Mouse (Mus musculus) hindbrain, embryonic 12.5 days (tissue): ENCODE results near the gene Nol10. TPM values are rescaled to one million over a fixed set of nuclear protein-coding genes. Genes with fewer than 3 reads are reported as not detected.

Experiments
- ATAC-seq: fragments of 200-750 bp; cut with Nextera tagmentation; 2 replicates; pipeline ENCODE4 v1.8.0; 2017; ENCODE audit warnings: moderate TSS enrichment; ENCODE audit not compliant: low FRiP score
- H3K27ac ChIP-seq: fragments of 300-500 bp; sonication (generic); 2 replicates; pipeline ENCODE4 v1.5.1; 2016; ENCODE audit warnings: mild to moderate bottlenecking
- H3K27me3 ChIP-seq: fragments of 300-500 bp; sonication (generic); 2 replicates; pipeline ENCODE4 v1.6.1; 2016; ENCODE audit warnings: mild to moderate bottlenecking
- H3K36me3 ChIP-seq: fragments of 300-500 bp; sonication (generic); 2 replicates; pipeline ENCODE4 v1.6.1; 2016; ENCODE audit warnings: mild to moderate bottlenecking
- H3K4me1 ChIP-seq: fragments of 300-500 bp; sonication (generic); 2 replicates; pipeline ENCODE4 v1.6.1; 2016
- H3K4me2 ChIP-seq: fragments of 300-500 bp; sonication (generic); replicated peaks from 2 replicates; pipeline ENCODE4 v1.6.1; 2016; ENCODE audit warnings: mild to moderate bottlenecking
- H3K4me3 ChIP-seq: fragments of 300-500 bp; sonication (generic); 2 replicates; pipeline ENCODE4 v1.5.1; 2016; ENCODE audit warnings: mild to moderate bottlenecking
- H3K9ac ChIP-seq: fragments of 300-500 bp; sonication (generic); 2 replicates; pipeline ENCODE4 v1.6.1; 2016; ENCODE audit warnings: mild to moderate bottlenecking, moderate library complexity
- H3K9me3 ChIP-seq: fragments of 300-500 bp; sonication (generic); replicated peaks from 2 replicates; pipeline ENCODE4 v1.6.1; 2016; ENCODE audit warnings: mild to moderate bottlenecking
- WGBS: fragments of 180-500 bp; shearing (Covaris S2); methylation state at CpG from one replicate; pipeline ENCODE4 v1.1.7; 2016; 5-methylcytosine and 5-hydroxymethylcytosine counted together
- polyA plus RNA-seq: library from polyadenylated mRNA; unstranded; fragments of >200 nt; fragmentation: Nextera tagmentation; extraction: Ambion mirVana; gene quantifications from 2 replicates; pipeline ENCODE4 v1.2.1, GENCODE M21; 2016

Gene Nol10
- polyA plus RNA-seq, 1 experiment from 2014 or later: 28.1 TPM

GRCm38 (mm10) chr12:17425254-17426169 is 77.3 kb downstream of the Nol10 start:
- Histone ChIP-seq H3K4me2 (no peak overlapping the region), H3K36me3 (peaks cover 52% of the 10 kb centered on the region), H3K9ac (no peak overlapping the region), H3K27me3 (no peaks in the 10 kb centered on the region), H3K4me1 (no peaks in the 10 kb centered on the region), H3K4me3 (no peak overlapping the region), H3K27ac (no peak overlapping the region), H3K9me3 (no peaks in the 10 kb centered on the region)
- 83% methylated on average over 11 of the region's 11 CpGs for WGBS
- ATAC-seq: no peak

- no peaks in the 10 kb centered on the region for H3K4me1 ChIP-seq
- no peaks in the 10 kb centered on the region for H3K27me3 ChIP-seq
- 65% methylated on average over 3 of the region's 3 CpGs for WGBS
- no peak overlapping the region for H3K4me2 ChIP-seq
- H3K9me3 ChIP-seq: no peaks in the 10 kb centered on the region
- H3K9ac ChIP-seq: no peak overlapping the region
- H3K4me3 ChIP-seq: no peak overlapping the region
- no peak for ATAC-seq
- H3K36me3 ChIP-seq: peaks cover 56% of the 10 kb centered on the region
- H3K27ac ChIP-seq: no peak overlapping the region
These were observed 78.5 kb downstream of the Nol10 start for GRCm38 (mm10) chr12:17426735-17427134.

GRCm38 (mm10) chr12:17430578-17430977 is 82.3 kb downstream of the Nol10 start:
- H3K36me3 ChIP-seq: peaks cover 49% of the 10 kb centered on the region
- H3K4me3 ChIP-seq: no peak overlapping the region
- no peak overlapping the region for H3K4me2 ChIP-seq
- no peaks in the 10 kb centered on the region for H3K4me1 ChIP-seq
- WGBS: 81% methylated on average over 2 of the region's 2 CpGs
- H3K9ac ChIP-seq: no peak overlapping the region
- H3K27me3 ChIP-seq: no peaks in the 10 kb centered on the region
- H3K9me3 ChIP-seq: no peaks in the 10 kb centered on the region
- H3K27ac ChIP-seq: no peak overlapping the region
- no peak for ATAC-seq

- WGBS: 77% methylated on average over 5 of the region's 5 CpGs
- Histone ChIP-seq H3K27ac (no peak overlapping the region), H3K36me3 (peaks cover 43% of the 10 kb centered on the region), H3K9me3 (no peaks in the 10 kb centered on the region), H3K27me3 (no peaks in the 10 kb centered on the region), H3K9ac (no peak overlapping the region), H3K4me1 (no peaks in the 10 kb centered on the region), H3K4me3 (no peak overlapping the region), H3K4me2 (no peak overlapping the region)
- no peak for ATAC-seq
These were observed 82.9 kb downstream of the Nol10 start for GRCm38 (mm10) chr12:17431166-17431565.

- no peak overlapping the region for H3K4me2 ChIP-seq
- no peak overlapping the region for H3K4me3 ChIP-seq
- no peaks in the 10 kb centered on the region for H3K27me3 ChIP-seq
- H3K36me3 ChIP-seq: peaks cover 42% of the 10 kb centered on the region
- 88% methylated on average over 4 of the region's 4 CpGs for WGBS
- H3K9me3 ChIP-seq: no peaks in the 10 kb centered on the region
- no peak overlapping the region for H3K9ac ChIP-seq
- no peak overlapping the region for H3K27ac ChIP-seq
- ATAC-seq: no peak
- H3K4me1 ChIP-seq: no peaks in the 10 kb centered on the region
These were observed 83.6 kb downstream of the Nol10 start for GRCm38 (mm10) chr12:17431812-17432332.

- Histone ChIP-seq H3K9me3 (no peaks in the 10 kb centered on the region), H3K4me2 (no peak overlapping the region), H3K4me3 (no peak overlapping the region), H3K36me3 (peaks cover 34% of the 10 kb centered on the region), H3K27ac (no peak overlapping the region), H3K4me1 (no peaks in the 10 kb centered on the region), H3K9ac (no peak overlapping the region), H3K27me3 (no peaks in the 10 kb centered on the region)
- no peak for ATAC-seq
- WGBS: 99% methylated on average over 4 of the region's 4 CpGs
These were observed 85.5 kb downstream of the Nol10 start for GRCm38 (mm10) chr12:17433712-17434111.

GRCm38 (mm10) chr12:17436471-17436870 is 88.2 kb downstream of the Nol10 start:
- Histone ChIP-seq H3K4me3 (no peak overlapping the region), H3K9ac (no peak overlapping the region), H3K36me3 (peaks cover 11% of the 10 kb centered on the region), H3K27me3 (no peaks in the 10 kb centered on the region), H3K4me1 (peaks cover 1% of the 10 kb centered on the region), H3K4me2 (no peak overlapping the region), H3K27ac (no peak overlapping the region), H3K9me3 (no peaks in the 10 kb centered on the region)
- no peak for ATAC-seq
- WGBS: 88% methylated on average over 2 of the region's 2 CpGs

- Histone ChIP-seq H3K4me1 (peaks cover 7% of the 10 kb centered on the region), H3K36me3 (no peaks in the 10 kb centered on the region), H3K9me3 (no peaks in the 10 kb centered on the region), H3K27me3 (no peaks in the 10 kb centered on the region), H3K4me2 (no peak overlapping the region), H3K9ac (no peak overlapping the region), H3K27ac (no peak overlapping the region), H3K4me3 (no peak overlapping the region)
- WGBS: 83% methylated on average over 7 of the region's 7 CpGs
- ATAC-seq: no peak
These were observed 92.0 kb downstream of the Nol10 start for GRCm38 (mm10) chr12:17440251-17440651.

- Histone ChIP-seq H3K4me1 (peaks cover 7% of the 10 kb centered on the region), H3K4me2 (no peak overlapping the region), H3K36me3 (no peaks in the 10 kb centered on the region), H3K9me3 (no peaks in the 10 kb centered on the region), H3K27ac (no peak overlapping the region), H3K4me3 (no peak overlapping the region), H3K27me3 (no peaks in the 10 kb centered on the region), H3K9ac (no peak overlapping the region)
- ATAC-seq: no peak
- WGBS: 45% methylated on average over 9 of the region's 9 CpGs
These were observed 93.2 kb downstream of the Nol10 start for GRCm38 (mm10) chr12:17441495-17441894.

GRCm38 (mm10) chr12:17444406-17444805 is 96.1 kb downstream of the Nol10 start:
- Histone ChIP-seq H3K9me3 (no peaks in the 10 kb centered on the region), H3K4me2 (no peak overlapping the region), H3K9ac (no peak overlapping the region)

GRCm38 (mm10) chr12:17445251-17445650 is 97.0 kb downstream of the Nol10 start:
- no peak overlapping the region for H3K4me2 ChIP-seq
- H3K4me1 ChIP-seq: peaks cover 7% of the 10 kb centered on the region
- no peak overlapping the region for H3K27ac ChIP-seq
- H3K9me3 ChIP-seq: no peaks in the 10 kb centered on the region
- H3K9ac ChIP-seq: no peak overlapping the region
- no peak overlapping the region for H3K4me3 ChIP-seq
- ATAC-seq: no peak
- WGBS: 93% methylated on average over 7 of the region's 7 CpGs
- no peaks in the 10 kb centered on the region for H3K27me3 ChIP-seq
- no peaks in the 10 kb centered on the region for H3K36me3 ChIP-seq

More at GRCm38 (mm10) chr12:17444406-17444805, 96.1 kb downstream of the Nol10 start:
- 63% methylated on average over 11 of the region's 11 CpGs for WGBS
- Histone ChIP-seq H3K4me1 (peaks cover 7% of the 10 kb centered on the region), H3K27me3 (no peaks in the 10 kb centered on the region), H3K36me3 (no peaks in the 10 kb centered on the region), H3K4me3 (no peak overlapping the region), H3K27ac (no peak overlapping the region)
- no peak for ATAC-seq

GRCm38 (mm10) chr12:17448781-17449180 is 100.5 kb downstream of the Nol10 start:
- Histone ChIP-seq H3K4me3 (no peak overlapping the region), H3K36me3 (no peaks in the 10 kb centered on the region), H3K4me1 (peaks cover 4% of the 10 kb centered on the region; the same call in 1 of the 2 replicates), H3K27me3 (no peaks in the 10 kb centered on the region), H3K4me2 (no peak overlapping the region), H3K9ac (no peak overlapping the region), H3K9me3 (no peaks in the 10 kb centered on the region), H3K27ac (no peak overlapping the region)
- WGBS: 78% methylated on average over 3 of the region's 3 CpGs
- no peak for ATAC-seq

GRCm38 (mm10) chr12:17449661-17450091 is 101.4 kb downstream of the Nol10 start:
- no peak overlapping the region for H3K9ac ChIP-seq
- no peak overlapping the region for H3K4me2 ChIP-seq
- no peaks in the 10 kb centered on the region for H3K27me3 ChIP-seq
- H3K36me3 ChIP-seq: no peaks in the 10 kb centered on the region
- H3K4me1 ChIP-seq: no peaks in the 10 kb centered on the region
- WGBS: 82% methylated on average over 4 of the region's 4 CpGs
- H3K4me3 ChIP-seq: no peak overlapping the region
- H3K27ac ChIP-seq: no peak overlapping the region
- no peaks in the 10 kb centered on the region for H3K9me3 ChIP-seq
- ATAC-seq: no peak
